Mouse (Mus musculus) thymus, postnatal 4 days (tissue): Measurements from ENCODE around the gene Zfp2.
A peak's percentile ranks its signal among the peaks of the same experiment; 100 is the strongest.

ENCODE experiments used
- DNase-seq: peaks from one replicate; pipeline ENCODE4 v3.0.0; 2021

The Zfp2 gene

GRCm38 (mm10) chr11:50850989-50851601, 64.9 kb downstream of the Zfp2 start:
- peak; percentile 67 for DNase-seq

- DNase-seq: peak; percentile 63
Observed at GRCm38 (mm10) chr11:50850177-50850735, 65.7 kb downstream of the Zfp2 start, which contains the start of gene Grm6. Gene Grm6 (plus strand): TSS chr11:50850685.

GRCm38 (mm10) chr11:50849310-50849709, 66.7 kb downstream of the Zfp2 start:
- DNase-seq: peak; percentile 43
